Mouse (Mus musculus) megakaryocyte, embryonic 14.5 days (primary cell): ENCODE measurements at regions not wholly inside any gene's neighbourhood (a gene's known extent, or its start where the extent isn't known, plus 50 kb on each side); places are given as distances from the start of the nearest gene placed in this dataset.

Experiments used
- FLI1 ChIP-seq: IDR thresholded peaks from 2 replicates; pipeline ENCODE4 v1.6.1; 2012; ENCODE audit warnings: low read length, inconsistent platforms, mixed read lengths
- GATA1 ChIP-seq: IDR thresholded peaks from 3 replicates; pipeline ENCODE4 v1.6.1; 2012; ENCODE audit warnings: mixed read lengths, low read length, inconsistent platforms, borderline replicate concordance

- TF ChIP-seq GATA1 (no peak), FLI1 (no peak)
These were observed 514.3 kb downstream of the Tmem38b start for GRCm38 (mm10) chr4:54340106-54340505.
